Mouse (Mus musculus): ENCODE results near the gene Tnrc6b.

DNA sequence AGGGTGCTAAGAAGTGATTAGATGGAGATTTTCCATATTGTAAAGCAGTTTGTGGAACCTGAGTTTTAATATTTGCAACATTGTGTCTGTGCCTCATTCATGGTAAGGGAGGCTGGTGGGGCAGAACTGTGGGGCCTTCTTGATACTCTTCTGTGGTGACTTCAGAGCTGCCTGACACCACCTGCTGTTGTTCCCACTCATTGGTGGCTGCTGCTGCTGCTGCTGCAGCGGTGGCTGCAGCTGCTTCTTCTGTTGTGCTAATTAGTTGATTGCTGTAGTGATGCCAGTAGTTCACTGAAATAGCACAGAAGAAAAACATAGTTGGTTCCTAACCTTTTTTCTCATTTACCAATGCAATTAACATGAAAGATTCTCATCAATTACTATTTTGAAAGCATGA, 111.2 kb downstream of the Tnrc6b start:
- TF ChIP-seq CHD2 (IDR thresholded peaks at IDR 0.05; ENCODE audit: low read depth, low read length) = no peak
- no peak for TF ChIP-seq HCFC1 (IDR thresholded peaks at IDR 0.05; ENCODE audit: borderline replicate concordance, insufficient read depth, low read length)
- no peak for TF ChIP-seq ZC3H11A (IDR thresholded peaks at IDR 0.05; ENCODE audit: borderline replicate concordance, low read depth, low read length)

All from ES-E14 (cell line).